Mouse (Mus musculus): ENCODE results near the gene Vav1.

DNA sequence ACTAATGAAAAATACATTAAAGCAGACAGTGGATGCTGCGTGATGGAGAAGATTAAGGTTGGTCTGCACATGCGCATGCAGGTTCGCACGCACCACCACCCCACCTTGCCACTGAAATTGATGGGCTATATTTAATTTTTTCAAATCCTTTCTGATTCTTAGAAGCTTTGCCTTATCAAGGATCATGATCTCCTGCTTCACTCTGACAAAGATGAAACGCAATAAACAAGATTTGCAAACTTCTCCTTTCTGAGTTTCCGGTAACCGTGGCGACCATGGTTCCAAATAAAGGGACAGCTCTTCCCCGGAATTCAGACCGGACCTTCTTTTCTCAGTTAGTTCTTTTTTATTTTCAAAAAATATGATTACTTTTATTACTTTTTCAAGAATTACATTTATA, 59.1 kb downstream of the Vav1 start:
- TF ChIP-seq CTCF (IDR thresholded peaks at IDR 0.05; ENCODE audit: insufficient read depth, low read length) (no peak), POLR2A (IDR thresholded peaks at IDR 0.05; ENCODE audit: borderline replicate concordance, extremely low read depth, low read depth, low read length) (no peak)
